Mouse (Mus musculus) liver, embryonic 12.5 days (tissue): ENCODE measurements around the gene Tdrd12. TPM values are rescaled to one million over a fixed set of nuclear protein-coding genes. Genes with fewer than 3 reads are reported as not detected.
"Not testable (repeated sequence)": the region's sequence is repeated elsewhere in the genome, so short reads cannot be mapped to it uniquely, and the experiment has no call there.

Source experiments
- ATAC-seq: fragments of 200-750 bp; cut with Nextera tagmentation; 2 replicates; pipeline ENCODE4 v1.8.0; 2017; ENCODE audit warnings: moderate number of reproducible peaks, mild to moderate bottlenecking, moderate library complexity
- H3K27ac ChIP-seq: fragments of 300-500 bp; sonication (generic); 2 replicates; pipeline ENCODE4 v1.5.1; 2016; ENCODE audit warnings: mild to moderate bottlenecking
- H3K27me3 ChIP-seq: fragments of 300-500 bp; sonication (generic); replicated peaks from 2 replicates; pipeline ENCODE4 v1.6.1; 2016; ENCODE audit warnings: mild to moderate bottlenecking, moderate library complexity
- H3K36me3 ChIP-seq: fragments of 300-500 bp; sonication (generic); 2 replicates; pipeline ENCODE4 v1.6.1; 2016; ENCODE audit warnings: mild to moderate bottlenecking, moderate library complexity
- H3K4me1 ChIP-seq: fragments of 300-500 bp; sonication (generic); 2 replicates; pipeline ENCODE4 v1.6.1; 2016
- H3K4me2 ChIP-seq: fragments of 300-500 bp; sonication (generic); 2 replicates; pipeline ENCODE4 v1.6.1; 2016; ENCODE audit warnings: mild to moderate bottlenecking, moderate library complexity
- H3K4me3 ChIP-seq: fragments of 300-500 bp; sonication (generic); 2 replicates; pipeline ENCODE4 v1.5.1; 2016; ENCODE audit warnings: mild to moderate bottlenecking, moderate library complexity
- H3K9ac ChIP-seq: fragments of 300-500 bp; sonication (generic); 2 replicates; pipeline ENCODE4 v1.6.1; 2016; ENCODE audit warnings: mild to moderate bottlenecking, moderate library complexity
- H3K9me3 ChIP-seq: fragments of 300-500 bp; sonication (generic); replicated peaks from 2 replicates; pipeline ENCODE4 v1.6.1; 2016; ENCODE audit warnings: mild to moderate bottlenecking, moderate library complexity
- WGBS: fragments of 180-500 bp; shearing (Covaris S2); methylation state at CpG from one replicate; pipeline ENCODE4 v1.1.7; 2016; ENCODE audit not compliant: insufficient replicate concordance; 5-methylcytosine and 5-hydroxymethylcytosine counted together
- polyA plus RNA-seq: library from polyadenylated mRNA; unstranded; fragments of >200 nt; fragmentation: Nextera tagmentation; extraction: Ambion mirVana; gene quantifications from 2 replicates; pipeline ENCODE4 v1.2.1, GENCODE M21; 2016

The Tdrd12 gene
- polyA plus RNA-seq, 1 experiment from 2014 or later = not detected

- no peaks in the 10 kb centered on the region for H3K27me3 ChIP-seq
- H3K9ac ChIP-seq = peak overlapping the region; percentile 99
- peaks cover 40% of the 10 kb centered on the region for H3K36me3 ChIP-seq
- peak overlapping the region; percentile 100 for H3K27ac ChIP-seq
- H3K4me2 ChIP-seq = peak overlapping the region; percentile 94
- no peaks in the 10 kb centered on the region for H3K9me3 ChIP-seq
- WGBS = 33% methylated on average over 10 of the region's 10 CpGs
- peak overlapping the region; percentile 87 for H3K4me3 ChIP-seq
- ATAC-seq = no peak
- peaks cover 70% of the 10 kb centered on the region for H3K4me1 ChIP-seq
Measured at GRCm38 (mm10) chr7:35553751-35554604, 16.4 kb upstream of the Tdrd12 start.

- H3K4me2 ChIP-seq = no peak overlapping the region
- no peak overlapping the region for H3K9ac ChIP-seq
- ATAC-seq = peak; percentile 69; the same call in 1 of the 2 replicates
- no peaks in the 10 kb centered on the region for H3K27me3 ChIP-seq
- H3K4me1 ChIP-seq = peaks cover 3% of the 10 kb centered on the region; the same call in 1 of the 2 replicates
- peaks cover 53% of the 10 kb centered on the region for H3K36me3 ChIP-seq
- no peak overlapping the region for H3K4me3 ChIP-seq
- H3K9me3 ChIP-seq = no peaks in the 10 kb centered on the region
- 34% methylated on average over 4 of the region's 4 CpGs for WGBS
- no peak overlapping the region for H3K27ac ChIP-seq
Measured at GRCm38 (mm10) chr7:35545881-35546280, 8.3 kb upstream of the Tdrd12 start.

- Histone ChIP-seq H3K27ac (no peak overlapping the region), H3K9ac (no peak overlapping the region), H3K4me3 (no peak overlapping the region), H3K27me3 (no peaks in the 10 kb centered on the region), H3K4me2 (no peak overlapping the region), H3K36me3 (no peaks in the 10 kb centered on the region), H3K9me3 (no peaks in the 10 kb centered on the region), H3K4me1 (no peaks in the 10 kb centered on the region)
- no peak for ATAC-seq
- WGBS = 52% methylated on average over 12 of the region's 12 CpGs
Measured at GRCm38 (mm10) chr7:35535750-35536512, 1.6 kb downstream of the Tdrd12 start.

GRCm38 (mm10) chr7:35530544-35530943, 7.0 kb downstream of the Tdrd12 start:
- H3K4me2 ChIP-seq, H3K9ac ChIP-seq, H3K4me3 ChIP-seq, H3K27ac ChIP-seq, H3K9me3 ChIP-seq, H3K27me3 ChIP-seq, H3K4me1 ChIP-seq, H3K36me3 ChIP-seq, ATAC-seq: not testable (repeated sequence)
- 64% methylated on average over 1 of the region's 1 CpGs for WGBS

GRCm38 (mm10) chr7:35530026-35530425, 7.5 kb downstream of the Tdrd12 start:
- H3K9ac ChIP-seq = no peak overlapping the region
- WGBS = 77% methylated on average over 3 of the region's 3 CpGs
- H3K27ac ChIP-seq = no peak overlapping the region
- no peak overlapping the region for H3K4me3 ChIP-seq
- no peaks in the 10 kb centered on the region for H3K4me1 ChIP-seq
- no peak for ATAC-seq
- H3K36me3 ChIP-seq = no peaks in the 10 kb centered on the region
- no peaks in the 10 kb centered on the region for H3K27me3 ChIP-seq
- H3K4me2 ChIP-seq = no peak overlapping the region
- no peaks in the 10 kb centered on the region for H3K9me3 ChIP-seq

GRCm38 (mm10) chr7:35526795-35527194, 10.8 kb downstream of the Tdrd12 start:
- H3K9ac ChIP-seq = no peak overlapping the region
- 24% methylated on average over 2 of the region's 2 CpGs for WGBS
- no peak for ATAC-seq
- no peak overlapping the region for H3K4me2 ChIP-seq
- no peaks in the 10 kb centered on the region for H3K4me1 ChIP-seq
- H3K27me3 ChIP-seq = no peaks in the 10 kb centered on the region
- H3K27ac ChIP-seq = no peak overlapping the region
- no peak overlapping the region for H3K4me3 ChIP-seq
- no peaks in the 10 kb centered on the region for H3K36me3 ChIP-seq
- H3K9me3 ChIP-seq = no peaks in the 10 kb centered on the region

- ATAC-seq = no peak
- 0 out of 2 replicates have a peak, but pooled peaks cover 4% of the 10 kb centered on the region for H3K27me3 ChIP-seq
- no peak overlapping the region for H3K27ac ChIP-seq
- no peaks in the 10 kb centered on the region for H3K9me3 ChIP-seq
- no peak overlapping the region for H3K4me3 ChIP-seq
- H3K4me2 ChIP-seq = no peak overlapping the region
- no peak overlapping the region for H3K9ac ChIP-seq
- no peaks in the 10 kb centered on the region for H3K36me3 ChIP-seq
- 24% methylated on average over 4 of the region's 4 CpGs for WGBS
- H3K4me1 ChIP-seq = no peaks in the 10 kb centered on the region
Measured at GRCm38 (mm10) chr7:35501995-35502394, 35.5 kb downstream of the Tdrd12 start.

GRCm38 (mm10) chr7:35497516-35497915, 40.0 kb downstream of the Tdrd12 start:
- Histone ChIP-seq H3K27ac (no peak overlapping the region), H3K4me3 (no peak overlapping the region), H3K4me2 (no peak overlapping the region), H3K9me3 (no peaks in the 10 kb centered on the region), H3K27me3 (0 out of 2 replicates have a peak, but pooled peaks cover 4% of the 10 kb centered on the region), H3K9ac (no peak overlapping the region), H3K36me3 (no peaks in the 10 kb centered on the region), H3K4me1 (no peaks in the 10 kb centered on the region)
- WGBS = 77% methylated on average over 2 of the region's 2 CpGs
- no peak for ATAC-seq

- ATAC-seq = no peak
- no peak overlapping the region for H3K4me2 ChIP-seq
- H3K9me3 ChIP-seq = no peaks in the 10 kb centered on the region
- H3K9ac ChIP-seq = no peak overlapping the region
- no peak overlapping the region for H3K27ac ChIP-seq
- no peaks in the 10 kb centered on the region for H3K4me1 ChIP-seq
- H3K4me3 ChIP-seq = no peak overlapping the region
- no peaks in the 10 kb centered on the region for H3K27me3 ChIP-seq
- no peaks in the 10 kb centered on the region for H3K36me3 ChIP-seq
- WGBS = 59% methylated on average over 1 of the region's 1 CpGs
Measured at GRCm38 (mm10) chr7:35491005-35491404, 46.5 kb downstream of the Tdrd12 start.

GRCm38 (mm10) chr7:35490186-35490585, 47.4 kb downstream of the Tdrd12 start:
- no peak overlapping the region for H3K27ac ChIP-seq
- no peaks in the 10 kb centered on the region for H3K4me1 ChIP-seq
- H3K36me3 ChIP-seq = no peaks in the 10 kb centered on the region
- no peak overlapping the region for H3K9ac ChIP-seq
- H3K27me3 ChIP-seq = no peaks in the 10 kb centered on the region
- no peaks in the 10 kb centered on the region for H3K9me3 ChIP-seq
- no peak overlapping the region for H3K4me3 ChIP-seq
- H3K4me2 ChIP-seq = no peak overlapping the region
- WGBS = 78% methylated on average over 2 of the region's 2 CpGs
- ATAC-seq = no peak

- Histone ChIP-seq H3K4me3 (no peak overlapping the region), H3K9me3 (no peaks in the 10 kb centered on the region), H3K4me1 (no peaks in the 10 kb centered on the region), H3K36me3 (no peaks in the 10 kb centered on the region), H3K4me2 (no peak overlapping the region), H3K27ac (no peak overlapping the region), H3K9ac (no peak overlapping the region), H3K27me3 (no peaks in the 10 kb centered on the region)
- 56% methylated on average over 8 of the region's 8 CpGs for WGBS
- ATAC-seq = no peak
Measured at GRCm38 (mm10) chr7:35486553-35486952, 51.0 kb downstream of the Tdrd12 start.

GRCm38 (mm10) chr7:35485126-35485525, 52.4 kb downstream of the Tdrd12 start:
- Histone ChIP-seq H3K36me3 (no peaks in the 10 kb centered on the region), H3K4me3 (no peak overlapping the region), H3K4me1 (no peaks in the 10 kb centered on the region), H3K9me3 (no peaks in the 10 kb centered on the region), H3K27ac (no peak overlapping the region), H3K4me2 (no peak overlapping the region), H3K9ac (no peak overlapping the region), H3K27me3 (no peaks in the 10 kb centered on the region)
- WGBS = 73% methylated on average over 2 of the region's 2 CpGs
- no peak for ATAC-seq
